Mouse (Mus musculus) heart, embryonic 13.5 days (tissue): ENCODE data around the gene Cldn15. TPM values are rescaled to one million over a fixed set of nuclear protein-coding genes. Genes with fewer than 3 reads are reported as not detected.
A peak's percentile ranks its signal among the peaks of the same experiment; 100 is the strongest.

Experiments
- ATAC-seq: fragments of 200-750 bp; cut with Nextera tagmentation; 2 replicates; pipeline ENCODE4 v1.8.0; 2017; ENCODE audit warnings: moderate TSS enrichment; ENCODE audit not compliant: insufficient number of reproducible peaks, low FRiP score, low TSS enrichment; ENCODE audit errors: extremely low read depth
- H3K27ac ChIP-seq: fragments of 300-500 bp; sonication (generic); replicated peaks from 2 replicates; pipeline ENCODE4 v1.5.1; 2015; ENCODE audit warnings: moderate library complexity, mild to moderate bottlenecking, inconsistent platforms
- H3K27me3 ChIP-seq: fragments of 300-500 bp; sonication (generic); replicated peaks from 2 replicates; pipeline ENCODE4 v1.6.1; 2015; ENCODE audit warnings: mild to moderate bottlenecking, inconsistent platforms
- H3K36me3 ChIP-seq: fragments of 300-500 bp; sonication (generic); 2 replicates; pipeline ENCODE4 v1.6.1; 2015; ENCODE audit warnings: mild to moderate bottlenecking, inconsistent platforms
- H3K4me1 ChIP-seq: fragments of 300-500 bp; sonication (generic); 2 replicates; pipeline ENCODE4 v1.6.1; 2015; ENCODE audit warnings: inconsistent platforms
- H3K4me2 ChIP-seq: fragments of 300-500 bp; sonication (generic); 2 replicates; pipeline ENCODE4 v1.6.1; 2015; ENCODE audit warnings: inconsistent platforms, mild to moderate bottlenecking, moderate library complexity
- H3K4me3 ChIP-seq: fragments of 300-500 bp; sonication (generic); 2 replicates; pipeline ENCODE4 v1.5.1; 2015; ENCODE audit warnings: moderate library complexity, mild to moderate bottlenecking, inconsistent platforms
- H3K9ac ChIP-seq: fragments of 300-500 bp; sonication (generic); 2 replicates; pipeline ENCODE4 v1.6.1; 2015; ENCODE audit warnings: inconsistent platforms, mild to moderate bottlenecking, moderate library complexity
- H3K9me3 ChIP-seq: fragments of 300-500 bp; sonication (generic); 2 replicates; pipeline ENCODE4 v1.6.1; 2016; ENCODE audit warnings: inconsistent platforms
- WGBS: fragments of 180-500 bp; shearing (Covaris S2); methylation state at CpG from one replicate; pipeline ENCODE4 v1.1.7; 2015; ENCODE audit warnings: mixed read lengths; 5-methylcytosine and 5-hydroxymethylcytosine counted together
- polyA plus RNA-seq: library from polyadenylated mRNA; unstranded; fragments of >200 nt; fragmentation: Nextera tagmentation; extraction: Ambion mirVana; gene quantifications from 2 replicates; pipeline ENCODE4 v1.2.1, GENCODE M21; 2015

Gene Cldn15
- polyA plus RNA-seq, 1 experiment from 2014 or later, result 4.3 TPM

- Histone ChIP-seq H3K27me3 (no peaks in the 10 kb centered on the region; the same call in 1 of the 2 replicates), H3K27ac (no peak overlapping the region), H3K4me2 (no peak overlapping the region), H3K9me3 (no peaks in the 10 kb centered on the region), H3K4me1 (peaks cover 17% of the 10 kb centered on the region), H3K9ac (no peak overlapping the region), H3K36me3 (no peaks in the 10 kb centered on the region), H3K4me3 (no peak overlapping the region)
- ATAC-seq, result no peak
- 85% methylated on average over 6 of the region's 6 CpGs for WGBS
These were observed 15.9 kb upstream of the Cldn15 start for GRCm38 (mm10) chr5:136950521-136950920.

- ATAC-seq, result no peak
- Histone ChIP-seq H3K27me3 (no peaks in the 10 kb centered on the region; the same call in 1 of the 2 replicates), H3K4me3 (no peak overlapping the region), H3K9ac (peak overlapping the region; percentile 75; the same call in 1 of the 2 replicates), H3K4me1 (peaks cover 17% of the 10 kb centered on the region), H3K4me2 (peak overlapping the region; percentile 80), H3K27ac (no peak overlapping the region), H3K36me3 (no peaks in the 10 kb centered on the region; the same call in 1 of the 2 replicates), H3K9me3 (no peaks in the 10 kb centered on the region)
- 57% methylated on average over 4 of the region's 4 CpGs for WGBS
These were observed 14.3 kb upstream of the Cldn15 start for GRCm38 (mm10) chr5:136952153-136952552.

- Histone ChIP-seq H3K9me3 (no peaks in the 10 kb centered on the region), H3K4me3 (peak within 1 kb of the TSS; percentile 88), H3K4me2 (peak within 1 kb of the TSS; percentile 80), H3K27ac (peak within 1 kb of the TSS; percentile 67), H3K9ac (peak within 1 kb of the TSS; percentile 92), H3K27me3 (no peaks in the 10 kb centered on the region; the same call in 1 of the 2 replicates), H3K4me1 (peaks cover 17% of the 10 kb centered on the region), H3K36me3 (peaks cover 6% of the 10 kb centered on the region)
- WGBS, result 0% methylated on average over 23 of the region's 23 CpGs
- ATAC-seq, result peak; percentile 98
These were observed 13.4 kb upstream of the Cldn15 start, which contains the start of gene Fis1 for GRCm38 (mm10) chr5:136953015-136953414. Gene Fis1 (plus strand): TSS chr5:136953275.

- 3% methylated on average over 12 of the region's 12 CpGs for WGBS
- Histone ChIP-seq H3K36me3 (peaks cover 6% of the 10 kb centered on the region), H3K27me3 (no peaks in the 10 kb centered on the region; the same call in 1 of the 2 replicates), H3K4me3 (peak overlapping the region; percentile 88), H3K27ac (peak overlapping the region; percentile 67), H3K9ac (peak overlapping the region; percentile 92), H3K4me2 (peak overlapping the region; percentile 80), H3K4me1 (peaks cover 17% of the 10 kb centered on the region), H3K9me3 (no peaks in the 10 kb centered on the region)
- ATAC-seq, result 0 out of 2 replicates have a peak, but pooled peaks have one; percentile 17
These were observed 12.9 kb upstream of the Cldn15 start for GRCm38 (mm10) chr5:136953440-136953951.

GRCm38 (mm10) chr5:136955622-136956021 lies 10.8 kb upstream of the Cldn15 start:
- Histone ChIP-seq H3K27me3 (no peaks in the 10 kb centered on the region; the same call in 1 of the 2 replicates), H3K9me3 (no peaks in the 10 kb centered on the region), H3K4me3 (no peak overlapping the region), H3K4me1 (peaks cover 17% of the 10 kb centered on the region), H3K36me3 (peaks cover 6% of the 10 kb centered on the region), H3K9ac (no peak overlapping the region), H3K27ac (no peak overlapping the region), H3K4me2 (no peak overlapping the region)
- no peak for ATAC-seq
- WGBS, result 76% methylated on average over 4 of the region's 4 CpGs

- Histone ChIP-seq H3K27ac (no peak overlapping the region), H3K36me3 (peaks cover 6% of the 10 kb centered on the region), H3K27me3 (no peaks in the 10 kb centered on the region), H3K9ac (no peak overlapping the region), H3K4me3 (no peak overlapping the region), H3K4me2 (no peak overlapping the region), H3K9me3 (no peaks in the 10 kb centered on the region), H3K4me1 (peaks cover 23% of the 10 kb centered on the region)
- WGBS, result 85% methylated on average over 1 of the region's 1 CpGs
- ATAC-seq, result no peak
These were observed 9.2 kb upstream of the Cldn15 start for GRCm38 (mm10) chr5:136957250-136957649.

- Histone ChIP-seq H3K27ac (no peak overlapping the region), H3K4me3 (no peak overlapping the region), H3K4me1 (peaks cover 25% of the 10 kb centered on the region), H3K9me3 (no peaks in the 10 kb centered on the region), H3K27me3 (no peaks in the 10 kb centered on the region), H3K36me3 (peaks cover 19% of the 10 kb centered on the region), H3K4me2 (no peak overlapping the region), H3K9ac (no peak overlapping the region)
- no peak for ATAC-seq
- 71% methylated on average over 5 of the region's 5 CpGs for WGBS
These were observed 7.3 kb upstream of the Cldn15 start for GRCm38 (mm10) chr5:136958991-136959605.

- H3K4me1 ChIP-seq, result peaks cover 27% of the 10 kb centered on the region
- no peak overlapping the region for H3K4me3 ChIP-seq
- no peak overlapping the region for H3K27ac ChIP-seq
- no peaks in the 10 kb centered on the region for H3K27me3 ChIP-seq
- H3K4me2 ChIP-seq, result no peak overlapping the region
- H3K9me3 ChIP-seq, result no peaks in the 10 kb centered on the region
- H3K36me3 ChIP-seq, result peaks cover 28% of the 10 kb centered on the region
- no peak overlapping the region for H3K9ac ChIP-seq
- no peak for ATAC-seq
- 87% methylated on average over 6 of the region's 6 CpGs for WGBS
These were observed 6.4 kb upstream of the Cldn15 start for GRCm38 (mm10) chr5:136960053-136960452.

GRCm38 (mm10) chr5:136961334-136961982 lies 5.0 kb upstream of the Cldn15 start:
- Histone ChIP-seq H3K4me2 (peak overlapping the region; percentile 91), H3K27me3 (no peaks in the 10 kb centered on the region), H3K36me3 (peaks cover 42% of the 10 kb centered on the region), H3K9ac (peak overlapping the region; percentile 93), H3K9me3 (no peaks in the 10 kb centered on the region), H3K4me3 (peak overlapping the region; percentile 78), H3K4me1 (peaks cover 41% of the 10 kb centered on the region), H3K27ac (peak overlapping the region; percentile 85)
- WGBS, result 21% methylated on average over 5 of the region's 5 CpGs
- ATAC-seq, result no peak

- 0% methylated on average over 20 of the region's 20 CpGs for whole genome bisulfite sequencing
- peak overlapping the region; percentile 91 for H3K4me2 ChIP-seq
- peak overlapping the region; percentile 93 for H3K9ac ChIP-seq
- peaks cover 47% of the 10 kb centered on the region for H3K4me1 ChIP-seq
- no peaks in the 10 kb centered on the region for H3K9me3 ChIP-seq
- peak overlapping the region; percentile 85 for H3K27ac ChIP-seq
- peak; percentile 84 for ATAC-seq
- H3K4me3 ChIP-seq, result peak overlapping the region; percentile 78
- peaks cover 43% of the 10 kb centered on the region for H3K36me3 ChIP-seq
- H3K27me3 ChIP-seq, result no peaks in the 10 kb centered on the region
These were observed 4.4 kb upstream of the Cldn15 start for GRCm38 (mm10) chr5:136961983-136962461.

GRCm38 (mm10) chr5:136962501-136962900 lies 3.9 kb upstream of the Cldn15 start:
- Histone ChIP-seq H3K9me3 (no peaks in the 10 kb centered on the region), H3K4me2 (peak overlapping the region; percentile 91), H3K4me3 (peak overlapping the region; percentile 78), H3K27me3 (no peaks in the 10 kb centered on the region), H3K27ac (peak overlapping the region; percentile 85), H3K9ac (peak overlapping the region; percentile 93), H3K36me3 (peaks cover 40% of the 10 kb centered on the region), H3K4me1 (peaks cover 51% of the 10 kb centered on the region)
- WGBS, result 1% methylated on average over 10 of the region's 10 CpGs
- ATAC-seq, result peak; percentile 62; the same call in 1 of the 2 replicates
